Mouse (Mus musculus) kidney, postnatal 10 days (tissue): ENCODE measurements around the gene Ahr.
A peak's percentile ranks its signal among the peaks of the same experiment; 100 is the strongest.

ENCODE experiments used
- DNase-seq: peaks from one replicate; pipeline ENCODE4 v3.0.0; 2021; ENCODE audit warnings: mixed read lengths

Ahr gene

GRCm38 (mm10) chr12:35534754-35535236, at the start of gene Ahr:
Gene Ahr (minus strand): TSS chr12:35535038.
- DNase-seq, result peak; percentile 95

GRCm38 (mm10) chr12:35578826-35579225, 44.0 kb upstream of the Ahr start:
- DNase-seq, result no peak

GRCm38 (mm10) chr12:35576107-35576506, 41.3 kb upstream of the Ahr start:
- no peak for DNase-seq

GRCm38 (mm10) chr12:35573713-35574112, 38.9 kb upstream of the Ahr start:
- DNase-seq, result no peak

- DNase-seq, result no peak
Measured at GRCm38 (mm10) chr12:35562826-35563225, 28.0 kb upstream of the Ahr start.

- no peak for DNase-seq
Measured at GRCm38 (mm10) chr12:35558868-35559267, 24.0 kb upstream of the Ahr start.

- peak; percentile 21 for DNase-seq
Measured at GRCm38 (mm10) chr12:35555925-35556324, 21.1 kb upstream of the Ahr start.

- DNase-seq, result no peak
Measured at GRCm38 (mm10) chr12:35554309-35554708, 19.5 kb upstream of the Ahr start.

GRCm38 (mm10) chr12:35553174-35553573, 18.3 kb upstream of the Ahr start:
- DNase-seq, result no peak

GRCm38 (mm10) chr12:35550299-35550698, 15.5 kb upstream of the Ahr start:
- DNase-seq, result no peak

GRCm38 (mm10) chr12:35542836-35543235, 8.0 kb upstream of the Ahr start:
- DNase-seq, result peak; percentile 74

- DNase-seq, result peak; percentile 14
Measured at GRCm38 (mm10) chr12:35538843-35539242, 4.0 kb upstream of the Ahr start.

- peak; percentile 70 for DNase-seq
Measured at GRCm38 (mm10) chr12:35534114-35534753, 604 bp downstream of the Ahr start.

- DNase-seq, result no peak
Measured at GRCm38 (mm10) chr12:35533748-35534113, 1.1 kb downstream of the Ahr start.

GRCm38 (mm10) chr12:35533133-35533532, 1.7 kb downstream of the Ahr start:
- DNase-seq, result no peak

GRCm38 (mm10) chr12:35532151-35532550, 2.7 kb downstream of the Ahr start:
- peak; percentile 87 for DNase-seq

GRCm38 (mm10) chr12:35530587-35530986, 4.3 kb downstream of the Ahr start:
- DNase-seq, result no peak

- no peak for DNase-seq
Measured at GRCm38 (mm10) chr12:35527429-35527828, 7.4 kb downstream of the Ahr start.

GRCm38 (mm10) chr12:35522585-35523103, 12.2 kb downstream of the Ahr start:
- DNase-seq, result no peak

- DNase-seq, result peak; percentile 17
Measured at GRCm38 (mm10) chr12:35515621-35516020, 19.2 kb downstream of the Ahr start.

- DNase-seq, result no peak
Measured at GRCm38 (mm10) chr12:35514671-35515070, 20.2 kb downstream of the Ahr start.

GRCm38 (mm10) chr12:35510711-35511110, 24.1 kb downstream of the Ahr start:
- no peak for DNase-seq

- no peak for DNase-seq
Measured at GRCm38 (mm10) chr12:35506383-35506782, 28.5 kb downstream of the Ahr start.

- peak; percentile 17 for DNase-seq
Measured at GRCm38 (mm10) chr12:35504081-35504480, 30.8 kb downstream of the Ahr start.

GRCm38 (mm10) chr12:35503586-35503985, 31.3 kb downstream of the Ahr start:
- DNase-seq, result peak; percentile 18
